Mouse (Mus musculus): ENCODE measurements at regions not wholly inside any gene's neighbourhood (a gene's known extent, or its start where the extent isn't known, plus 50 kb on each side); places are given as distances from the start of the nearest gene placed in this dataset.
"Not testable (repeated sequence)": the region's sequence is repeated elsewhere in the genome, so short reads cannot be mapped to it uniquely, and the experiment has no call there.

GRCm38 (mm10) chr13:12726831-12727230 is 73.0 kb downstream of the Prl2c3 start:
- peak; percentile 24; the same call in 1 of the 2 replicates for TF ChIP-seq CTCF (IDR thresholded peaks at IDR 0.05; ENCODE audit: low read depth)
- H3K36me3 ChIP-seq (ENCODE audit: insufficient read depth); DNase-seq; H3K4me2 ChIP-seq (ENCODE audit: low read depth); H3K4me3 ChIP-seq (ENCODE audit: low read depth, low read length); H3K27ac ChIP-seq (ENCODE audit: low read depth, low read length); H3K27me3 ChIP-seq (ENCODE audit: insufficient read depth, low read length); H3K9ac ChIP-seq; ATAC-seq; H3K9me3 ChIP-seq (ENCODE audit: low read length); H3K4me1 ChIP-seq (ENCODE audit: insufficient read depth): not testable (repeated sequence)

- not testable (repeated sequence) for DNase-seq; ATAC-seq; H3K27ac ChIP-seq (ENCODE audit: low read depth, low read length); H3K36me3 ChIP-seq (ENCODE audit: insufficient read depth); H3K4me2 ChIP-seq (ENCODE audit: low read depth); H3K4me1 ChIP-seq (ENCODE audit: insufficient read depth); H3K9me3 ChIP-seq (ENCODE audit: low read length); H3K9ac ChIP-seq; H3K4me3 ChIP-seq (ENCODE audit: low read depth, low read length); H3K27me3 ChIP-seq (ENCODE audit: insufficient read depth, low read length)
- WGBS, result 92% methylated on average over 7 of the region's 7 CpGs
Measured at GRCm38 (mm10) chr13:12717972-12718546, 81.8 kb downstream of the Prl2c3 start.

- WGBS, result 61% methylated on average over 7 of the region's 7 CpGs
- H3K9ac ChIP-seq, result no peak overlapping the region
- no peaks in the 10 kb centered on the region for H3K9me3 ChIP-seq (ENCODE audit: low read length)
- H3K27me3 ChIP-seq (ENCODE audit: insufficient read depth, low read length), result no peaks in the 10 kb centered on the region
- DNase-seq (no peak), ATAC-seq (no peak)
- no peaks in the 10 kb centered on the region for H3K4me1 ChIP-seq (ENCODE audit: insufficient read depth)
- no peak overlapping the region for H3K27ac ChIP-seq (ENCODE audit: low read depth, low read length)
- no peak overlapping the region for H3K4me2 ChIP-seq (ENCODE audit: low read depth)
- no peak for TF ChIP-seq CTCF (IDR thresholded peaks at IDR 0.05; ENCODE audit: low read depth)
- no peak overlapping the region for H3K4me3 ChIP-seq (ENCODE audit: low read depth, low read length)
- H3K36me3 ChIP-seq (ENCODE audit: insufficient read depth), result no peaks in the 10 kb centered on the region
Measured at GRCm38 (mm10) chr13:12711471-12712273, 88.2 kb downstream of the Prl2c3 start.

DNA sequence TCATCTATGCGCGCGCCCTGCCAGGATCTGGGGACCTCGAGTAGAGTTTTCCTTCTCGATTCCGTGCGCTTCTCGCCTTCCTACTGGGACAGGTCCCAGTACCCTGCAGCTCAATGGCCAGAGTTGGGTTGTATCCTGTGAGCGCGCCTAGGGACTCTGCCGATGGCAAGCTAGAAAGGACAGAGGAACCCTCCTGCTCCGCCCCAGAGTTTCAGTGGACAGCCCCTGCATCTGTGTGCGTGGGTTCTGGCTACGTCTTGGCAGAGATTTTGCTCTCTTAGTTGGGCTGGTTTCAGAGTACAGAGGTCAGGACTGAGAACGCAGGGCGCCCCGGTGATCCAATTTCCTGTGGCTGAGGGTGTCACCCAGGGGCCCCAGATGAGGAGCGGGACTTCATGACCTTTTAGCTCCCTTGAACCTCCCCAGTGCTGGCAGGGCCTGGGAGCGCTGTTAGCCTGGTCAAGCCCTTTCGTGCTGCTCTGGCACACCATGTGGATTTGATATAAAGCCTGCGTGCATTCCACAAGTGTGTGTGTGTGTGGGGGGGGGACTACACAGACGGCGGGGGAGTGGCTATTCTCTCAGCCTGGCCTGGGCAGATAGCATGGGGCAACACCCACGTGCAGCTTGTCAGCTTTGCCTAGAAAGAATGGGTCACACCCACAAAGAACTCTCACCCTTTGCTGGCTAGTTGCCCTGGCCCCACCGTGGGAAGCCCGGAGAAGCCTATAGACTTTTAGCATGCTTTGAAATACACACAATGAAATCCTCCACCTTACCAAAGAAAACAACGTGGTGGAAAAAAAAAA is 96.9 kb downstream of the Prl2c3 start:
- not testable (repeated sequence) for DNase-seq; H3K9me3 ChIP-seq (ENCODE audit: low read length); H3K4me3 ChIP-seq (ENCODE audit: low read depth, low read length); H3K4me2 ChIP-seq (ENCODE audit: low read depth); H3K9ac ChIP-seq; H3K36me3 ChIP-seq (ENCODE audit: insufficient read depth); H3K4me1 ChIP-seq (ENCODE audit: insufficient read depth); H3K27me3 ChIP-seq (ENCODE audit: insufficient read depth, low read length); H3K27ac ChIP-seq (ENCODE audit: low read depth, low read length)
- ATAC-seq, result peak; percentile 30; the same call in 1 of the 2 replicates
- 5% methylated on average over 15 of the region's 27 CpGs for WGBS

- WGBS, result under 1% methylated on average over 25 of the region's 46 CpGs
- H3K9me3 ChIP-seq (ENCODE audit: low read length); H3K27ac ChIP-seq (ENCODE audit: low read depth, low read length); H3K4me3 ChIP-seq (ENCODE audit: low read depth, low read length); H3K9ac ChIP-seq; H3K36me3 ChIP-seq (ENCODE audit: insufficient read depth); H3K4me1 ChIP-seq (ENCODE audit: insufficient read depth); H3K27me3 ChIP-seq (ENCODE audit: insufficient read depth, low read length); DNase-seq: not testable (repeated sequence)
- peak overlapping the region; percentile 34 for H3K4me2 ChIP-seq (ENCODE audit: low read depth)
- peak; percentile 68 for ATAC-seq
Measured at GRCm38 (mm10) chr13:12702111-12702803, 97.6 kb downstream of the Prl2c3 start.

- H3K36me3 ChIP-seq (ENCODE audit: insufficient read depth); H3K27ac ChIP-seq (ENCODE audit: low read depth, low read length); ATAC-seq; H3K4me2 ChIP-seq (ENCODE audit: low read depth); H3K9me3 ChIP-seq (ENCODE audit: low read length); H3K9ac ChIP-seq; H3K27me3 ChIP-seq (ENCODE audit: insufficient read depth, low read length); DNase-seq; H3K4me1 ChIP-seq (ENCODE audit: insufficient read depth); H3K4me3 ChIP-seq (ENCODE audit: low read depth, low read length): not testable (repeated sequence)
- 66% methylated on average over 4 of the region's 7 CpGs for WGBS
Measured at GRCm38 (mm10) chr13:12693593-12694118, 106.2 kb downstream of the Prl2c3 start.

DNA sequence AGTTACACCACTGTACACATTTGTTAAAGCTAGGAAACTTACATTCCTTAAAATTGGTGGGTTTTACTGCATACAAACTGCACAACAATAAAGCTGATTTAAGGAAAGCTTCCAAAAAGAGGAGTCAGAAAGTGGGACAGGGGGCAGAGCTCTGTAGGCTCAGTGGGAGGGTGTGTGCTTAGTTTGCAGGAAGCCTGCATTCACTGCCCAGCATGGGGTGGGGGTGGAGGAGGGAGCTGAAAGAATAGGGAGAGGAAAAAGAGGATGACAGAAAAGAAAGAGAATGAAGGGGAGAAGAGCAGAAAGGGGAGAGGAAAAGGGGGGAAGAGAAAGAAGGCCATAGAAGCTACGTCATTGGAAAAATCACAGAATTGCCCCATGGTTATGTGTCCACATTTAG is 111.1 kb downstream of the Prl2c3 start:
- not testable (repeated sequence) for H3K9ac ChIP-seq; H3K4me1 ChIP-seq (ENCODE audit: insufficient read depth); H3K27me3 ChIP-seq (ENCODE audit: insufficient read depth, low read length); H3K36me3 ChIP-seq (ENCODE audit: insufficient read depth); ATAC-seq; DNase-seq; H3K27ac ChIP-seq (ENCODE audit: low read depth, low read length); H3K4me2 ChIP-seq (ENCODE audit: low read depth); H3K4me3 ChIP-seq (ENCODE audit: low read depth, low read length); H3K9me3 ChIP-seq (ENCODE audit: low read length)
- no CpG with 5 or more reads among the region's 1 CpGs for whole genome bisulfite sequencing

DNA sequence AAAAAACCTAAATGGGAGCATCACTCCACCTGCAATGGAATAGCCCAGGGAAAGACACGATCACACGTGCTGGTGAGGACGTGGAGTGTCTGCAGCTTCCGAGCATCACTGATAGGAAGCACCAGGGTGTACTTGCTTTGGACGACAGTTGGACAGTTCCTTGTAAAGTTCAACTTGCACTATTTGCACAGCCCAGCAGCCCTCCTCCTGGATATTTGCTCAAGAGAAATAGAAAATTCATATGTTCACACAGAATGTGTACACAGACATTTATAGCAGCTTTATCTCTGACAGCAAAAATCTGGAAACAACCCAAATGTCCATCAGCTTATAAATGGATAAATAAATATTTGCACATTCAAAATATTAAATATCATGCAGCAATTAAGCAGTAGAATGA is 111.7 kb downstream of the Prl2c3 start:
- H3K4me1 ChIP-seq (ENCODE audit: insufficient read depth); H3K27me3 ChIP-seq (ENCODE audit: insufficient read depth, low read length); ATAC-seq; H3K27ac ChIP-seq (ENCODE audit: low read depth, low read length); H3K36me3 ChIP-seq (ENCODE audit: insufficient read depth); DNase-seq; H3K4me3 ChIP-seq (ENCODE audit: low read depth, low read length); H3K9ac ChIP-seq; H3K9me3 ChIP-seq (ENCODE audit: low read length); H3K4me2 ChIP-seq (ENCODE audit: low read depth): not testable (repeated sequence)
- 87% methylated on average over 2 of the region's 5 CpGs for WGBS

- 0 out of 2 replicates have a peak, but pooled peaks have one; percentile 32 for ATAC-seq
- DNase-seq; H3K4me3 ChIP-seq (ENCODE audit: low read depth, low read length); H3K9ac ChIP-seq; H3K4me2 ChIP-seq (ENCODE audit: low read depth); H3K9me3 ChIP-seq (ENCODE audit: low read length); H3K4me1 ChIP-seq (ENCODE audit: insufficient read depth); H3K27ac ChIP-seq (ENCODE audit: low read depth, low read length); H3K36me3 ChIP-seq (ENCODE audit: insufficient read depth); H3K27me3 ChIP-seq (ENCODE audit: insufficient read depth, low read length): not testable (repeated sequence)
- 85% methylated on average over 3 of the region's 6 CpGs for WGBS
Measured at GRCm38 (mm10) chr13:12680954-12681571, 115.4 kb downstream of the Ero1lb start.
